Mouse (Mus musculus) v-Abl transformed pro-B cells (cell line): Measurements from ENCODE around the gene Caln1.

ENCODE experiments used
- in situ Hi-C, 2 experiments: fragments of 400-800 bp; cut with MboI; formaldehyde crosslinking; loops; one replicate each; pipeline ENCODE4 v1.15.1; 2025; ENCODE audit not compliant: unreplicated experiment in 2 of 2

Caln1 gene

DNA sequence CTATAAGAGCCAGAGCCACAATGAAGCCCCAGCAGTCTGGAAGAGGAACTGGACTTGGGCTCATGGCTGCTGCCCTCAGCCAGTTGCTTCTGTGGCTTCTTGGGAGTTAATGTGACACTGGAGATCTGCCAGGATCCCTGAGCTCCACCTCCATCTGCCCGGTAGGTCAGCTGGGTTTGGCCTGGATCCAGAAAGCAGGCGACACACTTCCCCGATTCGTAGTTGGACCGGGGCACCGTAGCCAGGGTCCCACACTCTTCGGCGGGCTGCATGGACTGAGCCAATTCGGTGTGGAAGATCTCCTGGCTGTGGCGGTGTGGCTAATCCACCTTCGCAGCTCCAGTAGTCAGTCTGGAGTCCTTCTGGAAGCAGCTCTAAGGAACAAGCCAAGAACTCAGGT, at the start of gene Caln1:
Gene Caln1, plus strand, starts transcription at position 219 of the 400 bp plus-strand sequence.
- in situ Hi-C loops = no loop called here

DNA sequence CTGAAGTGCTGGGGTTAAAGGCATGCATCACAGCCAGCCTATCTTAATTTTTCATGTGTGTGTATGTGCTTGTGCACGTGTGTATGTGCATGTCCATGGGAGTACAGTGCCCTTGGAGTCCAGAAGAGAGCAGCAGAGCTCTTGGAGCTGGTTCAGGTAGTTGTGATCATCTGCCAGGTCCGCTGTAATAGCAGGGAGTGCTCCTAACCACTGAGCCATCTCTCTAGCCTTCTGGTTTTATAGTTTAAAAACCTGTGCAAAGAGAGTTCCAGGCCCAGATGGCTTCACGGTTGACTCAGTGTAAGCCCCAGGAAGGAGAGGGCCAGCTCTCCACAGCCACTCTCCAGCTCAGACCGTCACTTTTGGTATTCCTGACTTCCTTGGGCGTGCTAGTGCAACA, 49.5 kb upstream of the Caln1 start:
- in situ Hi-C loops = loop anchor here in 1 of 2 experiments (25.0 kb wide), 1 partner anchor 1282 kb away; no protein-coding TSS in a partner anchor

DNA sequence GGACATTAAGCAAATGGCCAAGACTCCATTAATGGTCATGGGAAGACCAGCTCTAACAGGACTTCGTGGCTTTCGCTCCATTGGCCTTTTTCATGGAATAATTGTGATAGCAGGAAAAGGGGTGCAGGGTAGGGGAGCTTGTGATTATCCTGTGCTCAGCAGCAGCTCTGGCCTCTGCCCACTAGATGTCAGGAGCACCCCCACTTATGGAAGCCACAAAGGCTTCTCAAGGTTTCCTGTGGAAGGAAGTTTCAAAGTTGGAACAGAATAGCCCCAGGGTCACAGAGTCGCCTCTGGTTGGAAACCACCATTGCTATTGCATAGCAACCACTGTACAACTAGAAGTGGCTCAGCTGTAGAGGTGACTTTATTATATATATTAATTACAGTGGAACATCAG, 48.8 kb upstream of the Caln1 start:
- in situ Hi-C loops = loop anchor here in 1 of 2 experiments (25.0 kb wide), 1 partner anchor 1283 kb away; no protein-coding TSS in a partner anchor

GRCm38 (mm10) chr5:130325486-130325885, 43.8 kb upstream of the Caln1 start:
- in situ Hi-C loops = no loop called here

DNA sequence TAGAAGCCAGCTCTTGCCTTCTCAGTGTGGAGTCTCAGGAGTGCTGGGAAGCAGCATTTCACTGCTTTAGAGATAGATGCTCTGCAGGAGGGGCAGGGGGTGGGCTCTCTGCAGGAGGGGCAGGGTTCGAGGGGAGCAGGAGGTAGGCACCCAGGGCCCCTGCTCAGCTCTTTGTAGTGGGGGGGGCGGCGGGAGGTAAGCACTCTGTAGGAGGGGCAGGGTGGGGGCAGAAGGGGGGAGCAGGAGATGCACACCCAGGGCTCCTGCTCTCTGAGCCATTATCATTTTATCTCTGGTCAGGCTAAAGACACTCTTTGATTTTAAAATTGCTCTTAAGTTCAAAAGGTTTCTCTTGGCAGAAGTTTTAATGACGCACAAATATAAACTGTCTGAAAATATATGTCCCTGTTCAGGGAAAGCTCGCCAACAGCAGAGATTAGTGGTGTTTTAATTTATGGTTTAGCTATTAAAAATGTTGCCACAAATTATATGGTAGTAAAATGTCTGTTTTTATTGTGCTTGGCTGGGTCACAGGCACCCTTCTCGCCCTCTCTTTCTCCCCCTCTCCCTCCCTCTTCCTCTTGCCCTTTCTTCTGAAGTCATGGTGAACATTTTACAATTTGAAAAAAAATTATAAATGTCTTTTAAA, 41.5 kb upstream of the Caln1 start:
- in situ Hi-C loops = no loop called here

- in situ Hi-C loops = no loop called here
Measured at GRCm38 (mm10) chr5:130328366-130328765, 40.9 kb upstream of the Caln1 start.

DNA sequence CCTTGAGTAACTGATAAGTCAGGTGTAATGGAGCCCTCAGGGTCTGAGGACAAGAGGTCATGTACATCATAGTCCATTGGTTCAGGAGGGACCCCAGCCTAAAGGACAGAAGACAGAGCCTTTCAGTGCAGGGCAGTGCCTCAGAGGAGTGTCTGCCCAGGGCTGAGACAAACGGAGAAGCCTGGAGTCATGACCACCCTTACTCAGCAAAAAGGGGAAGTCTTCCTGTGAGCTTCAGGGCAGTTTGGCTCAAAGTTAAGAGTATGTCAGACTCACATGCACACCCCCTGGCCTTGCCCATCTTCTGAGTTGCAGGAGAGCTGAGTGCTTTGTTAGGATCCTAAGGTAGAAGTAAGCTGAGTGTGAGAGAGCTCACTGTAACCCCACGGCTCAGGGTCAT, 39.4 kb upstream of the Caln1 start:
- in situ Hi-C loops = no loop called here

DNA sequence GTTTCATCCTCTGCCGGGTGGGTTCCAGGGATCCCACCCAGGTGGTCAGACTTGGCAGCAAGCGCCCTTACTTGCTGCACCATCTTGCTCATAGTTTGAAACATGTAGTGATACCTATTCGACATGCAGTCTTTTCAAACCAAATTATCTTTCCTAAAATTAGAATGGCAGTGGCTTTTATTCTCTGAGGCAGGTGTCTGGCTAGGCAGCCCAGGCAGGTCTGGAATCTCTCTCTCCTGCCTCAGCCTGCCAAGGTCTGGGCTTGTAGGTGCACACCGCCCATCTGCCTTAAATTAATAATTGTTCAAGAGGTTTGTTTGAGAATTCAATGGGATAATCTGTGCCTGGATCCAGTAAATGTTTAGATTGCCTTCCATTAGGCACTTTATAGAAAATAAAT, 38.5 kb upstream of the Caln1 start:
- in situ Hi-C loops = no loop called here

DNA sequence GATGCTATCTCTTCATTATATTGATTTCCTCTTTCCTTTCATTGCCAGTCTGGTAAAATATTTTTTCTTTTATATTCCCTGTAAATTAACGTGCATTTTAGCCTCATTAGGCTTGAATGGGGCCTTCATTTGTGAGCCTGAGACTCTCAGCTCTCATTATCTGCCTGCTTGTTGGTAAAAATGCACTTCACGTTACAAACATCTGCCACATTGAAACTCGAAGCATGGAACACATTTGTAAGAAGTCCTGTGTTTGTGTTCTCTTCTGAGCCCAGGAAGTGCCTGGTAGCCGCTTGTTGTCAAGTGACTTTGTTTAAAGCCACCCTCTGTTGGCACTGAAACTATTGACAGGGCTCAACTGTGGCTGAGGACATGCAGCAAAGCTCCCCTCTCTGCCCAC, 38.0 kb upstream of the Caln1 start:
- in situ Hi-C loops = no loop called here

DNA sequence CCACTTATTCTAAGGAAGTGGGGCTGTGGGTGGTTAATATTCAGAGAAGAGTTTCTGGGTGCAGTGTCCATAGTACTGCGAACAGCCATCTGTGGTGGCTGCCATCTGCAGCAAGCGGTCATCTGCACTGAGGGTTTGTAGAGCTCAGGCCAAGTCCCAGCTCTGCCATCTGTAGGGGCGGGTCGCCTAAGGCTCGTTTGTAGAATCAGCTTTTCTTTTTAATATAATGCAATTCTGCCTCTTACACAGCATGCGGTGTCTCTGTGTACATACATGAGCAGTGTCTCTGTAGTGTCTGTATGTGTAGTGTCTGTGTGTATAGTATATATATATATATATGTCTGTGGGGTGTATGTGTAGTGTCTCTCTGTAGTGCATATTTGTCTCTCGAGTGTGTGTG, 35.7 kb upstream of the Caln1 start:
- in situ Hi-C loops = no loop called here

DNA sequence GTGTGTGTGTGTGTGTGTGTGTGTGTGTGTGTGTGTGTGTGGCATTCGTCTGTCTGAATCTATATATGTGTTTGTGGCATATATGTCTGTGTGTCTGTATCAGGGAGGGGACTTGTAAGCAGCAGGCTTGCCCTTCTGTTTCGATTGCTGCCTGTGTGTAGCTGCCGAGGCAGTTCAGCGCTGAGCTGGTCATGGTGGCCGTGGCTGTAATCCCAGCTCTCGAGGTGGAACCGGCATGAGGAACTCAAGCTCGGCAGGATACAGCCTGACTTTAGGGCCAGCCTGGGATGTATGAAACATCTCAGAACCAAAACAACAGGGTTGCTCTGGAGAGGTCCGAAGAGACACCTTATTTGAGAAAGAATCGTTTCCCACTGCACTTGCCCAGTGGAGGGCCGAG, 35.3 kb upstream of the Caln1 start:
- in situ Hi-C loops = no loop called here

DNA sequence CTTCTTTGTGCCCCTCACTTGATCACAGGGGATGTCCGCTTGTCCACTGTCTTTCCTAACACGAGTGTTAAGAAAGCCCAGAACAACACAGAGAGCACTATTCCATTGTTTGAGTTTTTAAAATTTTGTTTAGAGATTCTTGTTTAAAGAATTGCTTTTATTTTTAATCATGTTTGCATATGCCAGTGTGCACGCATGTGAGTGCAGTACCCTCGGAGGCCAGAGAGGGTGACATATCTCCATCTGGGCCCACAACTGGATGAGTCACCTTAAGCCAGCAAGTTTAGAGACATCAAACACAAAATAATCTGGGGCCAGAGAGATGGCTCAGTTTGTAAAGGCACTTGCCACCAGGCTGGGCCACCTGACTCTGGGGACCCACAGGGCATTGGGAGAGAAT, 33.8 kb upstream of the Caln1 start:
- in situ Hi-C loops = no loop called here

DNA sequence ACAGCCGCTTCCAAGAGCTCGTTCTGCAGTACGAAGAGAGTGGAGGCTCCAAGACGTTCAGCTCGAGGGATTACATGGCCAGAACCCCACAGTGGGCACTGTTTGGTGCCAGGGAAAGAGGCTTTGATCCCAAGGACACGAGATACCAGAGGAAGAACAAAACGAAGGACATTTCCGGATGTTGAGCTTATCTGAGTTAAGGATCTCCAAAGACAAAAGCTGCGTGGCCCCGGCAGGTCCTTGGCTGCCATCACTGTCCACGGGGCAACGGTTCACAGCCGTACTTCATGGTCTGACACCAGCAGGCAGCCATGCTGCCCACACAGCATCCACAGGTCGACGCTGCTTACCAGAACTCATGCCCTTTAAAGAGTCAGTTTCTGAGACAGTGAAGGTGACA, 28.6 kb upstream of the Caln1 start:
- in situ Hi-C loops = no loop called here

DNA sequence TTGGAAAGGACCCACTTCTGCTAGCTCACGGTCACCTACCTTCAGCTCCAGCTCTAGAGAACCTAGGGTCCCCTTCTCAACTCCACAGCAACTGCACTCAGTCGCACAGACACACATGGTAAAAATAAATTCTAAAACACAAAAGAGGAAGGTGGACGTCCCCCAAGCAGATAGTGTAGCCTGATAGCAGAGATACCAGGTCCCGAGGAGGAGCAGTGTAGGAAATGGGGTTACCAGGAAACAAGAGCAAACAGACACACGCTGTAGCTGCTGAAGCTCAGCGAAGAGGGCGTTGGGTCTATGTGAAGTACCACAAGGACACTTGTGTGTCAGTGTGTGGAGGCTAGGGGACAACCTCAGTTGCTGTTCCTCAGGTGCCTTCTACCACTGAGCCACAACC, 24.3 kb upstream of the Caln1 start:
- in situ Hi-C loops = no loop called here

DNA sequence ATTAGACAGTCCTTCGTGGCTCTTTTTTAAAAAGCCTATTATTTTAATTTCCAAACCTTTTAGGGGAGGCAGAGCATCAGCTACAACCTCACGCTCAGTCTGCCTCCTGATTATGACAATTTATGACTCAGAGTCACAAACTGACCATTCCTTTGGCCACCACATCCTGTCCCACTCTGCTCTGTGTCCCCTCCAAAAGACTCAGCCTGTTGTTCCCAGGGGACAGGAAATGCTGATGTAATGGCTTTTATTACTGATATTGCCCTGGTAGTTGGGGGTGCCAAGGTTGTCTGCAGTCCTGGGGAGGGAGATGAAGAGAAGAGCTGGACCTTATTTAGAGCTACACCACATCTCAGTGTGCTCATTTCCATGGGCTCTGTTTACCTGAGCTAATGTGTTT, 23.4 kb upstream of the Caln1 start:
- in situ Hi-C loops = no loop called here

DNA sequence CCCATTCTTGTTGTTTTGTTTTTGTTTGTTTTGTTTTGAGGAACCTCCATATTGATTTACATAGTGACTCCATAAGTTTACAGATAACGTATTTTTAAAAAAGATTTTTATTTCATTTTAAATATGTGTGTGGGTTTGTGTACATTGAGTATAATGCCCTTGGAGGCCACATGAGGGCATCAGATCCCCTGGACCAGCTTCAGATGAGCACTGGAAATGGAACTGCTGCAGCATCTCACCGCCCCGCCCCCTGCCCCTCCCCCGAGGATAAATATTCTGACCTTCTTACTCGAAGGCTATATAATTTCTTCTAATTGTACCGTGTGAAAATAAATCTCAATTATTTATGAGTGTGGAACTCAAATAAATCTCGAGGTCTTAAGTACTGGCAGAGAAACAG, 14.0 kb upstream of the Caln1 start:
- in situ Hi-C loops = no loop called here

GRCm38 (mm10) chr5:130363111-130363510, 6.1 kb upstream of the Caln1 start:
- in situ Hi-C loops = no loop called here

- in situ Hi-C loops = no loop called here
Measured at GRCm38 (mm10) chr5:130363773-130364172, 5.5 kb upstream of the Caln1 start.

GRCm38 (mm10) chr5:130368236-130368635, 1.0 kb upstream of the Caln1 start:
- in situ Hi-C loops = no loop called here

DNA sequence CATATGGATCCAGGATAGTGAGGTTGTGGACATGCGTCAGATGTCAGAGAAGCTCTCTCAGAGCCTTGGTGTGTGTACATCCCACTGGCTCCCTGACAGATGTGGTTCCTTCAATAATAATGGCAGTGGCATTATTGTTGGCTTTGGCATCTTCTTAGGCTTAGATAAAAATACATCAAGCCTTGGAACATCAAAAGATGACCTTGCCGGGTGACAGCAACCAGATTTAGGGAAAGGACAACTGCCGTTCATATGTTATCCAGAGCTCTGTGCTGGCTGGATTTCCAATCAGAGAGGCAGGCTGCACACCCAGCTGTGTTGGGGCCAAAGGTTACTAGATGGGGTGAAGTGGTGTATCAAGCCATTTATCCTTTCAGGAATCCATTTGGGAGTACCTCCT, 6.2 kb downstream of the Caln1 start:
- in situ Hi-C loops = no loop called here

DNA sequence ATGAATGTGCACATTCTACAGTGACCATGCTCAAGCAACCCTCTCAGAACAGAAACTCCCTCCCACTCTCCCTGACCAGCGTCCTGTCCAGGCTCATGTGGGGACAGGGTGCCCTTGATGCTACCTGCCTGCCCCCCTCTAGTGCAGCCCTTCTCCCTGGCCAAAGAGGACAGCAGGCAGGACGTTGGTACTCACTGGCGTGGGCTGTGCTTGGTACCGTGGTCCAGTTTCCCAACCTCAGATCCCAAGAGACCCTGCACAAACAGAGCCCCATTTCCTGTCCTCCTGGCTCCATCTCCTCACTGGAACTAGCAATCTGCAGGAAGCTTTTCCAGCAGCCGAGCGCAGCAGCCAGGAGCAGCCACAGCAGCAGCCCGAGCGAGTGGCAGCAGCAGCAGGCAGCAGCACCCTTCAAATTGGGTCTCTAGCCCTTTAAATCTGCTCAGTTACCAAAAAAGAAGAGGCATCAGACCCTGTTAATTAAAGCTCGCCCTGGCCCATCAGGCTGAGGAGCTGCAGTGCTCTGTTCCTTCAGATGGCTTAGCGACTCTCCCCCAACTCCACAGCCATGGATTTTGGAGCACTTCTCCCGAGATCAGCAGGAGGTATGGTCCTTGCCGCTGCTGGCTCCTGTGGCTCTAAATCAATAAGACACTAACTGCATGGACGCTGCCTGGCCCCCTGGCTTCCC, 15.1 kb downstream of the Caln1 start, which contains the start of gene A330070K13Rik:
Gene A330070K13Rik, minus strand, starts transcription at position 410 of the 691 bp plus-strand sequence.
- in situ Hi-C loops = no loop called here

GRCm38 (mm10) chr5:130386418-130386817, 17.2 kb downstream of the Caln1 start:
- in situ Hi-C loops = no loop called here
